Comparison of ENCODE assay signal across 11 mouse cellular contexts in genomic region chr5:66918316-66919305, GRCm38 (mm10).
DNase-seq lines count a peak whose midpoint lies in the region; ATAC-seq and TF ChIP-seq lines count a peak whose summit lies in the region.
"Had no signal": no experiment of that assay in that cellular context is flagged by ENCODE, and none has a peak within 500 bp of the region (broad histone marks: within the 10 kb centered on the region; RNA-seq: fewer than 3 reads in every experiment).

No protein-coding gene starts in this region.

- H3K27me3 ChIP-seq in limb, embryonic 13.5 days: no peaks in the 10 kb centered on the region
- H3K27me3 ChIP-seq in limb, embryonic 10.5 days (ENCODE audit: low read depth, poor library complexity, severe bottlenecking): no peaks in the 10 kb centered on the region
- no peaks in the 10 kb centered on the region for H3K27me3 ChIP-seq in forebrain, embryonic 12.5 days
- no peaks in the 10 kb centered on the region for H3K27me3 ChIP-seq in hindbrain, postnatal 0 days (ENCODE audit: insufficient read depth, low read length)
- no peaks in the 10 kb centered on the region for H3K27me3 ChIP-seq in neural tube, embryonic 14.5 days (ENCODE audit: control insufficient read depth, insufficient read depth, low read length)
- H3K27me3 ChIP-seq: lung, embryonic 15.5 days had no signal

- no peak overlapping the region for H3K4me2 ChIP-seq in limb, embryonic 13.5 days (replicated peaks)
- peak overlapping the region; percentile 4; the same call in 1 of the 2 replicates for H3K4me2 ChIP-seq in forebrain, embryonic 12.5 days
- H3K4me2 ChIP-seq in hindbrain, postnatal 0 days (ENCODE audit: low read depth, low read length): peak overlapping the region; percentile 32; the same call in 1 of the 2 replicates
- peak overlapping the region; percentile 2; the same call in 1 of the 2 replicates for H3K4me2 ChIP-seq in neural tube, embryonic 14.5 days (ENCODE audit: low read depth, low read length)
- H3K4me2 ChIP-seq: heart, embryonic 15.5 days; lung, embryonic 15.5 days had no signal

- DNase-seq in limb, embryonic 10.5 days (ENCODE audit: low spot score): no peak
- peak; percentile 87 for DNase-seq in hindbrain, postnatal 0 days (ENCODE audit: low spot score)
- DNase-seq in heart, postnatal 4 days: no peak
- no peak for DNase-seq in cerebellum, adult 11-12 months
- no peak for DNase-seq in c-Kit-positive CD71-positive TER-119-positive erythroid progenitor cells, embryonic 14.5 days (ENCODE audit: low spot score)
- DNase-seq: thymus, adult 18-20 months had no signal

- 0 out of 2 replicates have a peak overlapping the region, but pooled peaks have one; percentile 22 for H3K27ac ChIP-seq in limb, embryonic 13.5 days
- no peak overlapping the region for H3K27ac ChIP-seq in limb, embryonic 10.5 days
- peak overlapping the region; percentile 84 for H3K27ac ChIP-seq in forebrain, embryonic 12.5 days
- peak overlapping the region; percentile 82 for H3K27ac ChIP-seq in hindbrain, postnatal 0 days
- peak overlapping the region; percentile 85 for H3K27ac ChIP-seq in neural tube, embryonic 14.5 days (ENCODE audit: low read depth, low read length)
- H3K27ac ChIP-seq: heart, embryonic 15.5 days; lung, embryonic 15.5 days had no signal

- no peak overlapping the region for H3K4me3 ChIP-seq in limb, embryonic 13.5 days
- H3K4me3 ChIP-seq in limb, embryonic 10.5 days: no peak overlapping the region
- H3K4me3 ChIP-seq in forebrain, embryonic 12.5 days (replicated peaks): no peak overlapping the region
- no peak overlapping the region for H3K4me3 ChIP-seq in hindbrain, postnatal 0 days (ENCODE audit: low read length)
- no peak overlapping the region for H3K4me3 ChIP-seq in neural tube, embryonic 14.5 days (ENCODE audit: low read depth, low read length)
- H3K4me3 ChIP-seq: heart, embryonic 15.5 days; lung, embryonic 15.5 days had no signal

- H3K36me3 ChIP-seq in limb, embryonic 13.5 days: no peaks in the 10 kb centered on the region
- no peaks in the 10 kb centered on the region for H3K36me3 ChIP-seq in limb, embryonic 10.5 days
- no peaks in the 10 kb centered on the region for H3K36me3 ChIP-seq in forebrain, embryonic 12.5 days (replicated peaks)
- no peaks in the 10 kb centered on the region for H3K36me3 ChIP-seq in hindbrain, postnatal 0 days (ENCODE audit: insufficient read depth, low read length)
- H3K36me3 ChIP-seq in neural tube, embryonic 14.5 days (ENCODE audit: control insufficient read depth, insufficient read depth, low read length): no peaks in the 10 kb centered on the region
- H3K36me3 ChIP-seq: heart, embryonic 15.5 days; lung, embryonic 15.5 days had no signal

- H3K9ac ChIP-seq in limb, embryonic 13.5 days: no peak overlapping the region
- no peak overlapping the region for H3K9ac ChIP-seq in forebrain, embryonic 12.5 days
- H3K9ac ChIP-seq in hindbrain, postnatal 0 days (replicated peaks; ENCODE audit: low read length): no peak overlapping the region
- no peak overlapping the region for H3K9ac ChIP-seq in neural tube, embryonic 14.5 days (replicated peaks; ENCODE audit: low read depth, low read length)
- H3K9ac ChIP-seq: heart, embryonic 15.5 days; lung, embryonic 15.5 days had no signal

- WGBS in limb, embryonic 13.5 days: 41% methylated on average over 11 of the region's 11 CpGs
- 68% methylated on average over 11 of the region's 11 CpGs for WGBS in limb, embryonic 10.5 days
- WGBS in forebrain, embryonic 12.5 days: 26% methylated on average over 11 of the region's 11 CpGs
- WGBS in hindbrain, postnatal 0 days: 26% methylated on average over 11 of the region's 11 CpGs
- WGBS in neural tube, embryonic 14.5 days: 10% methylated on average over 11 of the region's 11 CpGs

- H3K4me1 ChIP-seq in limb, embryonic 13.5 days: peaks cover 50% of the 10 kb centered on the region
- peaks cover 57% of the 10 kb centered on the region for H3K4me1 ChIP-seq in limb, embryonic 10.5 days
- peaks cover 24% of the 10 kb centered on the region for H3K4me1 ChIP-seq in forebrain, embryonic 12.5 days
- peaks cover 5% of the 10 kb centered on the region; the same call in 1 of the 2 replicates for H3K4me1 ChIP-seq in hindbrain, postnatal 0 days (ENCODE audit: insufficient read depth, low read length)
- peaks cover 15% of the 10 kb centered on the region for H3K4me1 ChIP-seq in neural tube, embryonic 14.5 days (ENCODE audit: control insufficient read depth, insufficient read depth, low read length)
- H3K4me1 ChIP-seq: heart, embryonic 15.5 days had no signal

- ATAC-seq in limb, embryonic 13.5 days (ENCODE audit: low FRiP score, low read depth): no peak
- peak; percentile 88 for ATAC-seq in forebrain, embryonic 12.5 days (ENCODE audit: low FRiP score)
- ATAC-seq in hindbrain, postnatal 0 days: peak; percentile 86
- ATAC-seq in neural tube, embryonic 14.5 days (ENCODE audit: low read depth): peak; percentile 86

- no peaks in the 10 kb centered on the region for H3K9me3 ChIP-seq in limb, embryonic 13.5 days
- H3K9me3 ChIP-seq in limb, embryonic 10.5 days (replicated peaks): no peaks in the 10 kb centered on the region
- no peaks in the 10 kb centered on the region for H3K9me3 ChIP-seq in forebrain, embryonic 12.5 days
- H3K9me3 ChIP-seq in hindbrain, postnatal 0 days (ENCODE audit: low read length): no peaks in the 10 kb centered on the region
- no peaks in the 10 kb centered on the region for H3K9me3 ChIP-seq in neural tube, embryonic 14.5 days (ENCODE audit: control insufficient read depth, low read length)
- H3K9me3 ChIP-seq: heart, embryonic 15.5 days; lung, embryonic 15.5 days had no signal

- no peak for TF ChIP-seq CTCF in hindbrain, postnatal 0 days (IDR thresholded peaks at IDR 0.05; ENCODE audit: low read depth)
